Mouse (Mus musculus) heart, embryonic 16.5 days (tissue): Measurements from ENCODE around the gene Brms1. TPM values are rescaled to one million over a fixed set of nuclear protein-coding genes. Genes with fewer than 3 reads are reported as not detected.
A peak's percentile ranks its signal among the peaks of the same experiment; 100 is the strongest.

Experiments
- ATAC-seq: fragments of 200-750 bp; cut with Nextera tagmentation; replicated peaks from 2 replicates; pipeline ENCODE4 v1.8.0; 2017; ENCODE audit warnings: moderate number of reproducible peaks; ENCODE audit not compliant: insufficient read depth, low FRiP score; ENCODE audit errors: extremely low read depth
- H3K27ac ChIP-seq: fragments of 300-500 bp; sonication (generic); 2 replicates; pipeline ENCODE4 v1.5.1; 2014; ENCODE audit warnings: mild to moderate bottlenecking, low read length, control low read depth, moderate library complexity
- H3K27me3 ChIP-seq: fragments of 300-500 bp; sonication (generic); 2 replicates; pipeline ENCODE4 v1.6.1; 2014; ENCODE audit warnings: low read length, mixed read lengths; ENCODE audit not compliant: control insufficient read depth, insufficient read depth
- H3K36me3 ChIP-seq: fragments of 300-500 bp; sonication (generic); 2 replicates; pipeline ENCODE4 v1.6.1; 2014; ENCODE audit not compliant: control insufficient read depth, insufficient read depth
- H3K4me1 ChIP-seq: fragments of 300-500 bp; sonication (generic); 2 replicates; pipeline ENCODE4 v1.6.1; 2014; ENCODE audit warnings: low read length, mixed read lengths; ENCODE audit not compliant: control insufficient read depth, insufficient read depth
- H3K4me2 ChIP-seq: fragments of 300-500 bp; sonication (generic); 2 replicates; pipeline ENCODE4 v1.6.1; 2014; ENCODE audit warnings: low read depth, mild to moderate bottlenecking, control low read depth, low read length
- H3K4me3 ChIP-seq: fragments of 300-500 bp; sonication (generic); 2 replicates; pipeline ENCODE4 v1.5.1; 2014; ENCODE audit warnings: mild to moderate bottlenecking, control low read depth, low read length
- H3K9ac ChIP-seq: fragments of 300-500 bp; sonication (generic); 2 replicates; pipeline ENCODE4 v1.6.1; 2014; ENCODE audit warnings: low read length, control low read depth
- H3K9me3 ChIP-seq: fragments of 300-500 bp; sonication (generic); replicated peaks from 2 replicates; pipeline ENCODE4 v1.6.1; 2016; ENCODE audit warnings: low read length; ENCODE audit not compliant: control insufficient read depth
- WGBS: fragments of 180-500 bp; shearing (Covaris S2); extraction: QIAGEN DNeasy Blood & Tissue Kit; methylation state at CpG from one replicate; pipeline ENCODE4 v1.1.7; 2014; 5-methylcytosine and 5-hydroxymethylcytosine counted together
- polyA plus RNA-seq: library from polyadenylated mRNA; unstranded; fragments of >200 nt; fragmentation: Nextera tagmentation; extraction: Ambion mirVana; gene quantifications from 2 replicates; pipeline ENCODE4 v1.2.1, GENCODE M21; 2015

Brms1 gene
- polyA plus RNA-seq, 1 experiment from 2014 or later = 29.7 TPM

GRCm38 (mm10) chr19:5098363-5099143 lies 57.4 kb downstream of the Brms1 start, which contains the start of gene Cnih2:
Gene Cnih2, minus strand, starts transcription at chr19:5098521.
- Histone ChIP-seq H3K4me1 (peaks cover 23% of the 10 kb centered on the region), H3K27me3 (no peaks in the 10 kb centered on the region), H3K4me3 (peak within 1 kb of the TSS; percentile 56), H3K4me2 (peak within 1 kb of the TSS; percentile 89), H3K9ac (peak within 1 kb of the TSS; percentile 79), H3K36me3 (peaks cover 27% of the 10 kb centered on the region), H3K9me3 (no peaks in the 10 kb centered on the region), H3K27ac (no peak within 1 kb of the TSS)
- WGBS = 4% methylated on average over 48 of the region's 48 CpGs
- peak; percentile 56; the same call in 1 of the 2 replicates for ATAC-seq

Other genes starting within 250 kb of the Brms1 start
- 57.1 and 58.7 TPM in 2 replicates for gene Rbm4, start 247.5 kb upstream of the Brms1 start, polyA plus RNA-seq
- 16.2 and 23.9 TPM in 2 replicates for gene Gm21992, start 229.7 kb upstream of the Brms1 start, polyA plus RNA-seq
- 54.0 and 55.3 TPM in 2 replicates for gene Rbm14, start 229.7 kb upstream of the Brms1 start, polyA plus RNA-seq
- 39.4 and 40.5 TPM in 2 replicates for gene Ccs, start 202.0 kb upstream of the Brms1 start, polyA plus RNA-seq
- gene Ccdc87, start 202.0 kb upstream of the Brms1 start, polyA plus RNA-seq = 0.14 and 0.16 TPM in 2 replicates
- 35.0 and 42.0 TPM in 2 replicates for gene Ctsf, start 186.2 kb upstream of the Brms1 start, polyA plus RNA-seq
- 5.2 and 10.7 TPM in 2 replicates for gene Actn3, start 163.4 kb upstream of the Brms1 start, polyA plus RNA-seq
- gene Zdhhc24, start 162.7 kb upstream of the Brms1 start, polyA plus RNA-seq = 9.1 and 10.5 TPM in 2 replicates
- 1.8 and 2.8 TPM in 2 replicates for gene Bbs1, start 134.7 kb upstream of the Brms1 start, polyA plus RNA-seq
- 73.6 and 77.9 TPM in 2 replicates for gene Dpp3, start 113.1 kb upstream of the Brms1 start, polyA plus RNA-seq
- gene Peli3, start 98.2 kb upstream of the Brms1 start, polyA plus RNA-seq = 0.51 and 0.85 TPM in 2 replicates
- gene Mrpl11, start 79.2 kb upstream of the Brms1 start, polyA plus RNA-seq = 88.9 and 94.5 TPM in 2 replicates
- 0.09 and 0.10 TPM in 2 replicates for gene Npas4, start 51.0 kb upstream of the Brms1 start, polyA plus RNA-seq
- 12.6 and 13.8 TPM in 2 replicates for gene Slc29a2, start 17.5 kb upstream of the Brms1 start, polyA plus RNA-seq
- gene B4gat1, start 2.5 kb upstream of the Brms1 start, polyA plus RNA-seq = 43.4 and 43.5 TPM in 2 replicates
- 2.6 and 2.7 TPM in 2 replicates for gene AC124502.3, start 2.5 kb upstream of the Brms1 start, polyA plus RNA-seq
- 1.8 and 2.2 TPM in 2 replicates for gene Rin1, start 9.1 kb downstream of the Brms1 start, polyA plus RNA-seq
- 21.1 and 23.4 TPM in 2 replicates for gene Cd248, start 26.7 kb downstream of the Brms1 start, polyA plus RNA-seq
- gene Tmem151a, start 44.2 kb downstream of the Brms1 start, polyA plus RNA-seq = 3.2 and 4.6 TPM in 2 replicates
- 94.1 and 98.6 TPM in 2 replicates for gene Yif1a, start 47.2 kb downstream of the Brms1 start, polyA plus RNA-seq
- 2.3 and 2.8 TPM in 2 replicates for gene Cnih2, start 57.2 kb downstream of the Brms1 start, polyA plus RNA-seq
- gene Rab1b, start 65.7 kb downstream of the Brms1 start, polyA plus RNA-seq = 227 and 233 TPM in 2 replicates
- 19.3 and 22.7 TPM in 2 replicates for gene Klc2, start 77.2 kb downstream of the Brms1 start, polyA plus RNA-seq
- 15.5 and 18.0 TPM in 2 replicates for gene Pacs1, start 231.8 kb downstream of the Brms1 start, polyA plus RNA-seq